Mouse (Mus musculus): ENCODE measurements around the gene Ctsk. TPM values are rescaled to one million over a fixed set of nuclear protein-coding genes. Genes with fewer than 3 reads are reported as not detected.

The Ctsk gene
- polyA plus RNA-seq, 1 experiment from 2014 or later = 7.5 TPM

DNA sequence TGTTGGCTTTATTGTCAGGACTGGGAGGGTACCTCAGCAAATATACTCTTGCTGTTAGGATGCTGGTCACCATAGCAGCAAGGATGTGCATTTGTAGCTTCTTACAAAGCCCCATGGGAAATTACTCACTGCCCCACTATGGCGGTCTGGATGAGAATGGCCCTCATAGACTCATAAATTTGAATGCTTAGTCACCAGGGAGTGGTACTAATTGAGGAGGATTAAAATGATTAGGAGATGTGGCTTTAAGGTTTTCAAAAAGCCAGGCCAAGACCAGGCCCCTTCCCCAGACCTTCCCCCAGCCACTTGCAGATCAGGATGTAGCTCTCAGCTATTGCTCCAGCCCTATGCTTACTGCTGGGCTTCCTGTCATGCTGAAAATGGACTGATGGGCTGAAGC is 51.1 kb downstream of the Ctsk start:
- Histone ChIP-seq H3K27ac (ENCODE audit: low read depth, low read length) (no peak overlapping the region), H3K36me3 (ENCODE audit: control insufficient read depth, insufficient read depth, low read length) (no peaks in the 10 kb centered on the region), H3K4me3 (ENCODE audit: low read depth, low read length) (no peak overlapping the region), H3K27me3 (replicated peaks; ENCODE audit: control insufficient read depth, insufficient read depth, low read length) (no peaks in the 10 kb centered on the region), H3K4me2 (ENCODE audit: low read length) (no peak overlapping the region), H3K4me1 (ENCODE audit: control insufficient read depth, insufficient read depth, low read length) (no peaks in the 10 kb centered on the region), H3K9ac (ENCODE audit: low read length) (no peak overlapping the region), H3K9me3 (replicated peaks; ENCODE audit: control insufficient read depth, low read length) (no peaks in the 10 kb centered on the region)
- no peak for ATAC-seq
- DNase-seq (ENCODE audit: low spot score) = no peak
- WGBS = 57% methylated on average over 1 of the region's 1 CpGs

DNA sequence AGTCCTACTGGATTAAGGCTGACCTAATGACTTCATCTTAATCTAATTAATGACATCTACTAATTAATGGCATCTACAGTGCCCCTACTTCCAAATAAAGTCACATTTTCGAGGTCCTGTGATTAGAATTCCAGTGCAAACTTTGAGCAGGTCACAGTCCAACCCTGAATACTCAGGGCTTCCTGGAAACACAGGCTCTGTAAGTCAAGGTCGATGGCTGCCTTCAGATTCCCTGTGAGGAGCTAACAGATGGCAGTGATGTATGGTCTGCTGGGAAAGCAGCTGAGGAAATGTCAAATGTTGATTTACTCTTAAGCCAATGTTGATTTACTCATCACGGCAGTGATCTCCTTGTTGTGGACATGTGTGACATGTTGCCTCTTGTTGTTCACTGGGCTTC is 54.9 kb downstream of the Ctsk start:
- no peaks in the 10 kb centered on the region for H3K36me3 ChIP-seq (ENCODE audit: control insufficient read depth, insufficient read depth, low read length)
- no peaks in the 10 kb centered on the region for H3K27me3 ChIP-seq (replicated peaks; ENCODE audit: control insufficient read depth, insufficient read depth, low read length)
- H3K9ac ChIP-seq (ENCODE audit: low read length) = no peak overlapping the region
- DNase-seq (ENCODE audit: low spot score) (no peak), ATAC-seq (no peak)
- WGBS = 72% methylated on average over 3 of the region's 3 CpGs
- no peak overlapping the region for H3K27ac ChIP-seq (ENCODE audit: low read depth, low read length)
- no peaks in the 10 kb centered on the region for H3K9me3 ChIP-seq (replicated peaks; ENCODE audit: control insufficient read depth, low read length)
- H3K4me1 ChIP-seq (ENCODE audit: control insufficient read depth, insufficient read depth, low read length) = no peaks in the 10 kb centered on the region
- no peak overlapping the region for H3K4me3 ChIP-seq (ENCODE audit: low read depth, low read length)
- H3K4me2 ChIP-seq (ENCODE audit: low read length) = no peak overlapping the region

Other genes with a start within 250 kb of the Ctsk start
- gene Bnipl, start 248.1 kb upstream of the Ctsk start, polyA plus RNA-seq (2014; fragmentation: Nextera tagmentation; extraction: Ambion mirVana) = not detected in 2 replicates
- gene Mindy1, start 217.9 kb upstream of the Ctsk start, polyA plus RNA-seq (2014; fragmentation: Nextera tagmentation; extraction: Ambion mirVana) = 48.6 and 50.7 TPM in 2 replicates
- gene Prune1, start 217.2 kb upstream of the Ctsk start, polyA plus RNA-seq (2014; fragmentation: Nextera tagmentation; extraction: Ambion mirVana) = 40.7 and 42.7 TPM in 2 replicates
- gene Anxa9, start 192.1 kb upstream of the Ctsk start, polyA plus RNA-seq (2014; fragmentation: Nextera tagmentation; extraction: Ambion mirVana) = 0.27 and 0.64 TPM in 2 replicates
- gene Cers2, start 184.5 kb upstream of the Ctsk start, polyA plus RNA-seq (2014; fragmentation: Nextera tagmentation; extraction: Ambion mirVana) = 75.8 and 91.8 TPM in 2 replicates
- gene Setdb1, start 142.1 kb upstream of the Ctsk start, polyA plus RNA-seq (2014; fragmentation: Nextera tagmentation; extraction: Ambion mirVana) = 42.2 and 48.9 TPM in 2 replicates
- not detected in 2 replicates for gene 4930558C23Rik, start 96.4 kb upstream of the Ctsk start, polyA plus RNA-seq (2014; fragmentation: Nextera tagmentation; extraction: Ambion mirVana)
- 9.0 and 12.5 TPM in 2 replicates for gene Arnt, start 64.9 kb upstream of the Ctsk start, polyA plus RNA-seq (2014; fragmentation: Nextera tagmentation; extraction: Ambion mirVana)
- gene Ctss, start 27.5 kb downstream of the Ctsk start, polyA plus RNA-seq (2014; fragmentation: Nextera tagmentation; extraction: Ambion mirVana) = 14.4 and 14.8 TPM in 2 replicates
- not detected in 2 replicates for gene Hormad1, start 60.4 kb downstream of the Ctsk start, polyA plus RNA-seq (2014; fragmentation: Nextera tagmentation; extraction: Ambion mirVana)
- 40.7 and 43.5 TPM in 2 replicates for gene Golph3l, start 89.7 kb downstream of the Ctsk start, polyA plus RNA-seq (2014; fragmentation: Nextera tagmentation; extraction: Ambion mirVana)
- 97.2 and 106 TPM in 2 replicates for gene Ensa, start 125.7 kb downstream of the Ctsk start, polyA plus RNA-seq (2014; fragmentation: Nextera tagmentation; extraction: Ambion mirVana)
- 50.3 and 50.8 TPM in 2 replicates for gene Mcl1, start 159.5 kb downstream of the Ctsk start, polyA plus RNA-seq (2014; fragmentation: Nextera tagmentation; extraction: Ambion mirVana)
- gene Adamtsl4, start 188.7 kb downstream of the Ctsk start, polyA plus RNA-seq (2014; fragmentation: Nextera tagmentation; extraction: Ambion mirVana) = 0.13 and 0.72 TPM in 2 replicates
- gene Ecm1, start 240.3 kb downstream of the Ctsk start, polyA plus RNA-seq (2014; fragmentation: Nextera tagmentation; extraction: Ambion mirVana) = 6.6 and 9.0 TPM in 2 replicates